Mouse (Mus musculus) myocyte (in vitro differentiated cells): ENCODE measurements around the gene Plcb1.

Source experiments
- MYOD1 ChIP-seq, 3 experiments: IDR thresholded peaks; one replicate each; pipeline ENCODE4 v1.6.1; 2011; ENCODE audit warnings: control low read depth in 2 of 3, low read depth in 2 of 3, mild to moderate bottlenecking in 2 of 3, moderate library complexity in 1 of 3; ENCODE audit not compliant: insufficient read length in 2 of 3, control insufficient read depth in 1 of 3
- POLR2A ChIP-seq: IDR thresholded peaks from one replicate; pipeline ENCODE4 v1.6.1; 2011; ENCODE audit warnings: low read depth, mild to moderate bottlenecking, control low read depth, moderate library complexity; ENCODE audit not compliant: insufficient read length

- TF ChIP-seq POLR2A (no peak), MYOD1 (IDR thresholded peaks at IDR 0.05; ENCODE audit: control insufficient read depth in 1 of 3, insufficient read length in 2 of 3, low read depth in 2 of 3) (no peak)
Measured at GRCm38 (mm10) chr2:134755537-134755936, 30.3 kb upstream of the Plcb1 start.
